Mouse (Mus musculus) layer of hippocampus, adult 9-10 months (tissue): Measurements from ENCODE around the gene Myh9.

Experiments used
- DNase-seq: peaks from one replicate; pipeline ENCODE4 v3.0.0; 2022; ENCODE audit warnings: low spot score

The Myh9 gene

GRCm38 (mm10) chr15:77828242-77828641 lies 13.7 kb downstream of the Myh9 start:
- DNase-seq = no peak

GRCm38 (mm10) chr15:77827794-77828193 lies 14.2 kb downstream of the Myh9 start:
- no peak for DNase-seq

- no peak for DNase-seq
These were observed 14.6 kb downstream of the Myh9 start for GRCm38 (mm10) chr15:77827379-77827778.

- no peak for DNase-seq
These were observed 16.6 kb downstream of the Myh9 start for GRCm38 (mm10) chr15:77825382-77825781.

- DNase-seq = no peak
These were observed 17.7 kb downstream of the Myh9 start for GRCm38 (mm10) chr15:77824321-77824720.

GRCm38 (mm10) chr15:77823634-77824033 lies 18.3 kb downstream of the Myh9 start:
- no peak for DNase-seq

- DNase-seq = no peak
These were observed 18.8 kb downstream of the Myh9 start for GRCm38 (mm10) chr15:77823196-77823595.

GRCm38 (mm10) chr15:77822671-77823070 lies 19.3 kb downstream of the Myh9 start:
- DNase-seq = no peak

GRCm38 (mm10) chr15:77822057-77822466 lies 19.9 kb downstream of the Myh9 start:
- DNase-seq = no peak

GRCm38 (mm10) chr15:77821424-77821823 lies 20.6 kb downstream of the Myh9 start:
- DNase-seq = no peak

- DNase-seq = no peak
These were observed 21.4 kb downstream of the Myh9 start for GRCm38 (mm10) chr15:77820480-77821163.

GRCm38 (mm10) chr15:77819894-77820387 lies 22.0 kb downstream of the Myh9 start:
- DNase-seq = no peak

GRCm38 (mm10) chr15:77818556-77819158 lies 23.3 kb downstream of the Myh9 start:
- DNase-seq = no peak

GRCm38 (mm10) chr15:77817417-77817816 lies 24.6 kb downstream of the Myh9 start:
- no peak for DNase-seq

GRCm38 (mm10) chr15:77816601-77816950 lies 25.4 kb downstream of the Myh9 start:
- DNase-seq = no peak

- DNase-seq = no peak
These were observed 25.9 kb downstream of the Myh9 start for GRCm38 (mm10) chr15:77815867-77816600.

- no peak for DNase-seq
These were observed 28.2 kb downstream of the Myh9 start for GRCm38 (mm10) chr15:77813639-77814375.

GRCm38 (mm10) chr15:77812578-77812977 lies 29.4 kb downstream of the Myh9 start:
- no peak for DNase-seq

- DNase-seq = no peak
These were observed 30.7 kb downstream of the Myh9 start for GRCm38 (mm10) chr15:77811099-77811760.

- no peak for DNase-seq
These were observed 31.4 kb downstream of the Myh9 start for GRCm38 (mm10) chr15:77810416-77811098.

GRCm38 (mm10) chr15:77809434-77809833 lies 32.5 kb downstream of the Myh9 start:
- no peak for DNase-seq
